Mouse (Mus musculus): ENCODE results near the gene Fscn3. TPM values are rescaled to one million over a fixed set of nuclear protein-coding genes. Genes with fewer than 3 reads are reported as not detected.

Gene Fscn3
- 0.12 and 0.13 TPM in 2 replicates for polyA plus RNA-seq (2015; fragmentation: Nextera tagmentation; extraction: Ambion mirVana)

DNA sequence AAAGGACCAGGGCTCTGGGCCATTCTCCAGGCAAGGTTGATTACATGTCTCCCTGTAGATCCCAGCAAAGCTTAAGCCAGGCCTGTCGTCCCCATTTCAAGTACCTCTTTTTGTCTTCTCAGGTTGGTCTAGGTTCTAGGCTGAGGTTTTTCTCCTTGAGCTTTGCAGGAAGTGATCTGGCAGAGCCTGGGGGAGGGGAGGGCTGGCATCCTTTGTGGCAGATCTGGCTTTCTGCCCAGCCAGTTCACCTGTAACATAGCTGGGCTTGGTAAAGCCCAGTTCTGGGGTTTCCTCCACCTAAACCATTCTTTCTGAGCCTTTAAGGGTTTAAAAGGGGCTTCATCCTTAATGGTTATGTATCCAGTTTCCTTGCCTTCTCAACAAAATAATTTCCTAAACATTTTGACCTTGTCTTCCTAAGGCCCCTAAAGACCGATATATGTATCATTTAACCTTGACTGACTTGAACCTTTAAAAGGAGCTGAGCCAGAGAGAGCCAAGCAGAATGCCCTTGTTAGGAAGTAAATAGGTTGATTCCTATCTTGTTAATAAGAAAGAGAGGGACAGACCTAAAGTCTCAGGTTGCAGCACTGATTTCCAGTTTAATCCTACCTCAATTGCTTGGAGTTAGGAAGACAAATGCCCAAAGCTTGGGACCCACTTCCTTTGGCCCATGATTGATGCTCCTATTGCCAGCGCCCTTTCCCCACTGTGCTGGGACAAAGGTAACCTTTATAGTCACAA, at the start of gene Fscn3:
Gene Fscn3 (plus strand): TSS at position 694 of the 744 bp plus-strand sequence.

GRCm38 (mm10) chr6:28397681-28398203, 29.8 kb upstream of the Fscn3 start, which contains the start of gene Zfp800:
TSS of gene Zfp800 (minus strand) at chr6:28398005.

DNA sequence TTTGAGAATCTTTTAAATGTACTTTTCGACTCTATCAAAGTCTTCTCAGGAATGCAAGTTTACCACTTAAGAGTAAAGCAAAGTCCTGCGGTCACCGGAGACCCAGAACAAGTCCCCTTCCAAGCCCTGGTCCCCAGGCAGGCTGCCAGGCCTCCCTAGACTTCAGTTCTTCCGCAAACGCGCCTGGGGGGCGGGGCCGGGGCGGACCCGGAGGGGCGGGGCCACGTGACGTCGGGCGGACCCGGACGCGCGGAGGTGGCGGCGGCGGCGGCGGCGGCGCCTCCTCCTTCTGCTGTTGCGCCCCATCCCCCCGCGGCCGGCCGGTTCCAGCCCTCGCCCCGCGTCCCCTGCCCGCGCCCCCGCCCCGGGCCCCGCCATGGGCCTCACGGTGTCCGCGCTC, 4.3 kb upstream of the Fscn3 start, which contains the start of gene Arf5:
Gene Arf5 (plus strand): TSS at position 248 of the 400 bp plus-strand sequence.

GRCm38 (mm10) chr6:28428290-28428689, 701 bp downstream of the Fscn3 start, which contains the start of gene Gcc1:
TSS of gene Gcc1 (minus strand) at chr6:28428390.

DNA sequence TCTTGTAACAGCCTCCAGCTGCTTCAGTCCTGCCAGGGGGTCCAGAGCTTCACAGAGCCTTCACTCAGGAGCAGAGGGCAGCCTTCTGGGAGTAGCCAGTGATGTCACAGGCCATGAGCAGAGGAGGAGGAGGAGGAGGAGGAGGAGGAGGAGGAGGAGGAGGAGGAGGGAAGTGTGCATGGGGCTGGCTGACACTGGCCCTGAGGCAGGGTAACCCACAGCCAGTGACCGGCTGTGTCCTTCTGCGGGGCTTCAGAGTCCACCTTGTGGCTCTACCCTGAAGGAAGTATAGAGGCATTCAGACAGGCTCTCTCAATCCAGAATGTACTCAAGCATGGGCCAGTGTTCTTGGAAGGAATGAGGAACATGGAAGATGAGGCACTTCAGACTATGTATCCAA, 21.7 kb downstream of the Fscn3 start, which contains the start of gene Pax4:
Gene Pax4 (minus strand): TSS at position 101 of the 400 bp plus-strand sequence.

GRCm38 (mm10) chr6:28474839-28475238, 47.2 kb downstream of the Fscn3 start, which contains the start of gene Snd1:
TSS of gene Snd1 (plus strand) at chr6:28475139.

Other genes with a start within 250 kb of the Fscn3 start
- gene Zfp800, start 29.8 kb upstream of the Fscn3 start, polyA plus RNA-seq (2015; fragmentation: Nextera tagmentation; extraction: Ambion mirVana), result 37.2 and 39.0 TPM in 2 replicates
- 537 and 592 TPM in 2 replicates for gene Arf5, start 4.2 kb upstream of the Fscn3 start, polyA plus RNA-seq (2015; fragmentation: Nextera tagmentation; extraction: Ambion mirVana)
- 3.6 and 4.1 TPM in 2 replicates for gene Gcc1, start 601 bp downstream of the Fscn3 start, polyA plus RNA-seq (2015; fragmentation: Nextera tagmentation; extraction: Ambion mirVana)
- not detected in 2 replicates for gene Pax4, start 21.6 kb downstream of the Fscn3 start, polyA plus RNA-seq (2015; fragmentation: Nextera tagmentation; extraction: Ambion mirVana)
- 34.1 and 36.4 TPM in 2 replicates for gene Snd1, start 47.4 kb downstream of the Fscn3 start, polyA plus RNA-seq (2015; fragmentation: Nextera tagmentation; extraction: Ambion mirVana)